Mouse (Mus musculus) limb, embryonic 11.5 days (tissue): ENCODE data around the gene Olfr149. TPM values are rescaled to one million over a fixed set of nuclear protein-coding genes. Genes with fewer than 3 reads are reported as not detected.

Source experiments
- ATAC-seq: fragments of 200-750 bp; cut with Nextera tagmentation; 2 replicates; pipeline ENCODE4 v1.8.0; 2017; ENCODE audit warnings: low read depth; ENCODE audit not compliant: insufficient number of reproducible peaks, low FRiP score, low TSS enrichment
- DNase-seq: peaks from one replicate; pipeline ENCODE4 v3.0.0-alpha.2; 2015; ENCODE audit warnings: low spot score
- H3K27ac ChIP-seq: fragments of 300-500 bp; sonication (generic); replicated peaks from 2 replicates; pipeline ENCODE4 v1.5.1; 2014; ENCODE audit warnings: low read depth, mild to moderate bottlenecking, low read length
- H3K27me3 ChIP-seq: fragments of 300-500 bp; sonication (generic); 2 replicates; pipeline ENCODE4 v1.6.1; 2014; ENCODE audit warnings: mild to moderate bottlenecking, low read length, mixed read lengths; ENCODE audit not compliant: control insufficient read depth, insufficient read depth
- H3K36me3 ChIP-seq: fragments of 300-500 bp; sonication (generic); 2 replicates; pipeline ENCODE4 v1.6.1; 2014; ENCODE audit warnings: mild to moderate bottlenecking, low read length, moderate library complexity, mixed read lengths; ENCODE audit not compliant: control insufficient read depth, insufficient read depth
- H3K4me1 ChIP-seq: fragments of 300-500 bp; sonication (generic); 2 replicates; pipeline ENCODE4 v1.6.1; 2014; ENCODE audit warnings: low read length, mixed read lengths; ENCODE audit not compliant: control insufficient read depth, insufficient read depth
- H3K4me2 ChIP-seq: fragments of 300-500 bp; sonication (generic); 2 replicates; pipeline ENCODE4 v1.6.1; 2014; ENCODE audit warnings: low read depth, mild to moderate bottlenecking, moderate library complexity; ENCODE audit not compliant: severe bottlenecking
- H3K4me3 ChIP-seq: fragments of 300-500 bp; sonication (generic); 2 replicates; pipeline ENCODE4 v1.5.1; 2014; ENCODE audit warnings: low read depth, low read length
- H3K9ac ChIP-seq: fragments of 300-500 bp; sonication (generic); 2 replicates; pipeline ENCODE4 v1.6.1; 2014; ENCODE audit warnings: mild to moderate bottlenecking, low read length
- H3K9me3 ChIP-seq: fragments of 300-500 bp; sonication (generic); 2 replicates; pipeline ENCODE4 v1.6.1; 2016; ENCODE audit warnings: low read length; ENCODE audit not compliant: control insufficient read depth
- WGBS: fragments of 180-500 bp; shearing (Covaris S2); extraction: QIAGEN DNeasy Blood & Tissue Kit; methylation state at CpG from one replicate; pipeline ENCODE4 v1.1.7; 2014; 5-methylcytosine and 5-hydroxymethylcytosine counted together
- polyA plus RNA-seq: library from polyadenylated mRNA; unstranded; fragments of >200 nt; fragmentation: Nextera tagmentation; extraction: Ambion mirVana; gene quantifications from 2 replicates; pipeline ENCODE4 v1.2.1, GENCODE M21; 2014

Gene Olfr149
- polyA plus RNA-seq, 1 experiment from 2014 or later: not detected

- no peaks in the 10 kb centered on the region for H3K36me3 ChIP-seq
Measured at GRCm38 (mm10) chr9:39678557-39678956, 28.4 kb downstream of the Olfr149 start.

GRCm38 (mm10) chr9:39674820-39675219 lies 32.1 kb downstream of the Olfr149 start:
- ATAC-seq: no peak
- H3K4me2 ChIP-seq: no peak overlapping the region
- no peak overlapping the region for H3K9ac ChIP-seq
- H3K9me3 ChIP-seq: no peaks in the 10 kb centered on the region
- no peaks in the 10 kb centered on the region for H3K4me1 ChIP-seq
- 85% methylated on average over 2 of the region's 2 CpGs for WGBS
- no peak for DNase-seq
- no peaks in the 10 kb centered on the region for H3K27me3 ChIP-seq
- no peak overlapping the region for H3K27ac ChIP-seq
- H3K4me3 ChIP-seq: no peak overlapping the region
- H3K36me3 ChIP-seq: no peaks in the 10 kb centered on the region

More at GRCm38 (mm10) chr9:39678557-39678956, 28.4 kb downstream of the Olfr149 start:
- Histone ChIP-seq H3K9ac (no peak overlapping the region), H3K4me2 (no peak overlapping the region), H3K27ac (no peak overlapping the region), H3K4me3 (no peak overlapping the region), H3K9me3 (no peaks in the 10 kb centered on the region), H3K4me1 (no peaks in the 10 kb centered on the region), H3K27me3 (no peaks in the 10 kb centered on the region)
- ATAC-seq (no peak), DNase-seq (no peak)
- WGBS: 92% methylated on average over 2 of the region's 2 CpGs

GRCm38 (mm10) chr9:39669723-39670122 lies 37.2 kb downstream of the Olfr149 start:
- H3K27ac ChIP-seq: no peak overlapping the region
- no peaks in the 10 kb centered on the region for H3K36me3 ChIP-seq
- no peak for DNase-seq
- no peaks in the 10 kb centered on the region for H3K9me3 ChIP-seq
- no peak overlapping the region for H3K4me2 ChIP-seq
- ATAC-seq: no peak
- WGBS: 70% methylated on average over 2 of the region's 2 CpGs
- no peak overlapping the region for H3K4me3 ChIP-seq
- H3K4me1 ChIP-seq: no peaks in the 10 kb centered on the region
- no peak overlapping the region for H3K9ac ChIP-seq
- H3K27me3 ChIP-seq: no peaks in the 10 kb centered on the region

- Histone ChIP-seq H3K9me3 (no peaks in the 10 kb centered on the region), H3K4me2 (no peak within 1 kb of the TSS), H3K36me3 (no peaks in the 10 kb centered on the region), H3K27ac (no peak within 1 kb of the TSS), H3K4me1 (no peaks in the 10 kb centered on the region), H3K4me3 (no peak within 1 kb of the TSS), H3K27me3 (no peaks in the 10 kb centered on the region), H3K9ac (no peak within 1 kb of the TSS)
- ATAC-seq: no peak
- 82% methylated on average over 1 of the region's 1 CpGs for WGBS
- DNase-seq: no peak
Measured at GRCm38 (mm10) chr9:39666905-39667304, 40.0 kb downstream of the Olfr149 start, which contains the start of gene Olfr963. Gene Olfr963, plus strand, starts transcription at chr9:39667205.

GRCm38 (mm10) chr9:39654756-39655396 lies 52.0 kb downstream of the Olfr149 start:
- Histone ChIP-seq H3K4me1 (no peaks in the 10 kb centered on the region), H3K36me3 (no peaks in the 10 kb centered on the region), H3K27me3 (no peaks in the 10 kb centered on the region), H3K27ac (no peak overlapping the region), H3K4me3 (no peak overlapping the region), H3K9ac (no peak overlapping the region), H3K4me2 (no peak overlapping the region), H3K9me3 (no peaks in the 10 kb centered on the region)
- DNase-seq (no peak), ATAC-seq (no peak)
- WGBS: 81% methylated on average over 6 of the region's 6 CpGs

Other genes with a start within 250 kb of the Olfr149 start
- gene Olfr955, start 235.2 kb downstream of the Olfr149 start, polyA plus RNA-seq: not detected in 2 replicates
- gene Olfr44, start 213.1 kb downstream of the Olfr149 start, polyA plus RNA-seq: not detected in 2 replicates
- gene Olfr957, start 191.3 kb downstream of the Olfr149 start, polyA plus RNA-seq: not detected in 2 replicates
- gene Olfr958, start 153.1 kb downstream of the Olfr149 start, polyA plus RNA-seq: not detected in 2 replicates
- gene Olfr959, start 131.5 kb downstream of the Olfr149 start, polyA plus RNA-seq: not detected in 2 replicates
- gene AW551984, start 102.7 kb downstream of the Olfr149 start, polyA plus RNA-seq: 9.4 and 12.9 TPM in 2 replicates
- gene Olfr148, start 96.5 kb downstream of the Olfr149 start, polyA plus RNA-seq: not detected in 2 replicates
- not detected in 2 replicates for gene Olfr960, start 85.7 kb downstream of the Olfr149 start, polyA plus RNA-seq
- gene Olfr961, start 62.0 kb downstream of the Olfr149 start, polyA plus RNA-seq: not detected in 2 replicates
- not detected in 2 replicates for gene Olfr963, start 39.9 kb downstream of the Olfr149 start, polyA plus RNA-seq
- gene Olfr965, start 4.2 kb upstream of the Olfr149 start, polyA plus RNA-seq: not detected in 2 replicates
- gene Olfr150, start 23.9 kb upstream of the Olfr149 start, polyA plus RNA-seq: not detected in 2 replicates
- gene Olfr967, start 39.1 kb upstream of the Olfr149 start, polyA plus RNA-seq: not detected in 2 replicates
- gene Olfr968, start 76.1 kb upstream of the Olfr149 start, polyA plus RNA-seq: not detected in 2 replicates
- not detected in 2 replicates for gene Olfr969, start 83.8 kb upstream of the Olfr149 start, polyA plus RNA-seq
- gene Olfr970, start 101.7 kb upstream of the Olfr149 start, polyA plus RNA-seq: not detected in 2 replicates
- not detected in 2 replicates for gene Olfr971, start 129.8 kb upstream of the Olfr149 start, polyA plus RNA-seq
- not detected in 2 replicates for gene Olfr972, start 159.3 kb upstream of the Olfr149 start, polyA plus RNA-seq
- gene Olfr229, start 200.2 kb upstream of the Olfr149 start, polyA plus RNA-seq: not detected in 2 replicates
- not detected in 2 replicates for gene Olfr974, start 230.4 kb upstream of the Olfr149 start, polyA plus RNA-seq
- gene Olfr975, start 244.9 kb upstream of the Olfr149 start, polyA plus RNA-seq: 0.09 TPM in 1 of 2 replicates, not detected in the other